Mouse (Mus musculus) lung, embryonic 16.5 days (tissue): ENCODE measurements around the gene Ube3c. TPM values are rescaled to one million over a fixed set of nuclear protein-coding genes. Genes with fewer than 3 reads are reported as not detected.
"Not testable (repeated sequence)": the region's sequence is repeated elsewhere in the genome, so short reads cannot be mapped to it uniquely, and the experiment has no call there.

ENCODE experiments used
- ATAC-seq: fragments of 200-750 bp; cut with Nextera tagmentation; 2 replicates; pipeline ENCODE4 v1.8.0; 2017; ENCODE audit warnings: low read depth, mild to moderate bottlenecking, moderate library complexity
- H3K27ac ChIP-seq: fragments of 300-500 bp; sonication (generic); 2 replicates; pipeline ENCODE4 v1.5.1; 2014; ENCODE audit warnings: mild to moderate bottlenecking, control low read depth, low read length
- H3K27me3 ChIP-seq: fragments of 300-500 bp; sonication (generic); 2 replicates; pipeline ENCODE4 v1.6.1; 2014; ENCODE audit warnings: low read depth, low read length, mixed read lengths; ENCODE audit not compliant: control insufficient read depth, insufficient read depth
- H3K36me3 ChIP-seq: fragments of 300-500 bp; sonication (generic); 2 replicates; pipeline ENCODE4 v1.6.1; 2014; ENCODE audit warnings: low read length; ENCODE audit not compliant: control insufficient read depth, insufficient read depth
- H3K4me1 ChIP-seq: fragments of 300-500 bp; sonication (generic); replicated peaks from 2 replicates; pipeline ENCODE4 v1.6.1; 2014; ENCODE audit warnings: low read length, mixed read lengths; ENCODE audit not compliant: control insufficient read depth, insufficient read depth
- H3K4me2 ChIP-seq: fragments of 300-500 bp; sonication (generic); 2 replicates; pipeline ENCODE4 v1.6.1; 2014; ENCODE audit warnings: low read depth, low read length, control low read depth
- H3K4me3 ChIP-seq: fragments of 300-500 bp; sonication (generic); 2 replicates; pipeline ENCODE4 v1.5.1; 2014; ENCODE audit warnings: mild to moderate bottlenecking, low read length, control low read depth
- H3K9ac ChIP-seq: fragments of 300-500 bp; sonication (generic); 2 replicates; pipeline ENCODE4 v1.6.1; 2014; ENCODE audit warnings: low read length, control low read depth
- H3K9me3 ChIP-seq: fragments of 300-500 bp; sonication (generic); 2 replicates; pipeline ENCODE4 v1.6.1; 2016; ENCODE audit warnings: low read length; ENCODE audit not compliant: control insufficient read depth
- WGBS: fragments of 180-500 bp; shearing (Covaris S2); extraction: QIAGEN DNeasy Blood & Tissue Kit; methylation state at CpG from one replicate; pipeline ENCODE4 v1.1.7; 2014; 5-methylcytosine and 5-hydroxymethylcytosine counted together
- polyA plus RNA-seq: library from polyadenylated mRNA; unstranded; fragments of >200 nt; fragmentation: Nextera tagmentation; extraction: Ambion mirVana; gene quantifications from 2 replicates; pipeline ENCODE4 v1.2.1, GENCODE M21; 2015

Ube3c gene
- 10.6 and 11.1 TPM in 2 replicates for polyA plus RNA-seq

- Histone ChIP-seq H3K9me3 (no peaks in the 10 kb centered on the region), H3K27ac (peak within 1 kb of the TSS; percentile 93), H3K4me3 (peak within 1 kb of the TSS; percentile 92), H3K27me3 (no peaks in the 10 kb centered on the region), H3K4me1 (peaks cover 11% of the 10 kb centered on the region), H3K9ac (peak within 1 kb of the TSS; percentile 83), H3K4me2 (peak within 1 kb of the TSS; percentile 94), H3K36me3 (no peaks in the 10 kb centered on the region)
- WGBS, result under 1% methylated on average over 51 of the region's 72 CpGs
- ATAC-seq, result peak; percentile 98
Observed at GRCm38 (mm10) chr5:29568848-29569377, at the start of gene Ube3c. Ube3c (plus strand) TSS chr5:29569242.

- Histone ChIP-seq H3K27me3 (no peaks in the 10 kb centered on the region), H3K9me3 (no peaks in the 10 kb centered on the region), H3K4me3 (no peak overlapping the region), H3K4me2 (no peak overlapping the region), H3K4me1 (no peaks in the 10 kb centered on the region), H3K9ac (no peak overlapping the region), H3K27ac (no peak overlapping the region), H3K36me3 (no peaks in the 10 kb centered on the region)
- 69% methylated on average over 5 of the region's 5 CpGs for WGBS
- no peak for ATAC-seq
Observed at GRCm38 (mm10) chr5:29560111-29560510, 8.9 kb upstream of the Ube3c start.

GRCm38 (mm10) chr5:29560667-29561066, 8.4 kb upstream of the Ube3c start:
- no peaks in the 10 kb centered on the region for H3K36me3 ChIP-seq
- H3K4me3 ChIP-seq, result no peak overlapping the region
- ATAC-seq, result no peak
- H3K4me1 ChIP-seq, result no peaks in the 10 kb centered on the region
- H3K9ac ChIP-seq, result no peak overlapping the region
- WGBS, result 93% methylated on average over 2 of the region's 2 CpGs
- no peaks in the 10 kb centered on the region for H3K27me3 ChIP-seq
- H3K9me3 ChIP-seq, result no peaks in the 10 kb centered on the region
- no peak overlapping the region for H3K4me2 ChIP-seq
- no peak overlapping the region for H3K27ac ChIP-seq

GRCm38 (mm10) chr5:29569378-29570280, 587 bp downstream of the Ube3c start:
- Histone ChIP-seq H3K4me1 (peaks cover 11% of the 10 kb centered on the region), H3K9ac (peak overlapping the region; percentile 83), H3K27me3 (no peaks in the 10 kb centered on the region), H3K4me3 (peak overlapping the region; percentile 92), H3K36me3 (no peaks in the 10 kb centered on the region), H3K27ac (peak overlapping the region; percentile 93), H3K4me2 (peak overlapping the region; percentile 94), H3K9me3 (no peaks in the 10 kb centered on the region)
- 3% methylated on average over 54 of the region's 67 CpGs for WGBS
- ATAC-seq, result peak; percentile 87

- not testable (repeated sequence) for H3K4me3 ChIP-seq, H3K27ac ChIP-seq, H3K36me3 ChIP-seq, H3K9ac ChIP-seq, H3K27me3 ChIP-seq, H3K4me2 ChIP-seq, ATAC-seq, H3K9me3 ChIP-seq
- H3K4me1 ChIP-seq, result peaks cover 11% of the 10 kb centered on the region
- 93% methylated on average over 11 of the region's 11 CpGs for WGBS
Observed at GRCm38 (mm10) chr5:29574286-29574685, 5.2 kb downstream of the Ube3c start.

- H3K9ac ChIP-seq, result no peak overlapping the region
- no peaks in the 10 kb centered on the region for H3K27me3 ChIP-seq
- H3K4me1 ChIP-seq, result peaks cover 8% of the 10 kb centered on the region
- H3K4me2 ChIP-seq, result no peak overlapping the region
- 45% methylated on average over 2 of the region's 2 CpGs for WGBS
- H3K36me3 ChIP-seq, result no peaks in the 10 kb centered on the region
- no peak overlapping the region for H3K4me3 ChIP-seq
- H3K9me3 ChIP-seq, result no peaks in the 10 kb centered on the region
- ATAC-seq, result no peak
- H3K27ac ChIP-seq, result no peak overlapping the region
Observed at GRCm38 (mm10) chr5:29575085-29575484, 6.0 kb downstream of the Ube3c start.

- no peaks in the 10 kb centered on the region for H3K36me3 ChIP-seq
- WGBS, result 85% methylated on average over 4 of the region's 4 CpGs
- H3K4me1 ChIP-seq, result no peaks in the 10 kb centered on the region
- H3K9me3 ChIP-seq, result no peaks in the 10 kb centered on the region
- no peak overlapping the region for H3K4me3 ChIP-seq
- no peak for ATAC-seq
- no peak overlapping the region for H3K27ac ChIP-seq
- no peaks in the 10 kb centered on the region for H3K27me3 ChIP-seq
- no peak overlapping the region for H3K4me2 ChIP-seq
- no peak overlapping the region for H3K9ac ChIP-seq
Observed at GRCm38 (mm10) chr5:29577795-29578631, 9.0 kb downstream of the Ube3c start.

- no peak overlapping the region for H3K27ac ChIP-seq
Observed at GRCm38 (mm10) chr5:29583880-29584595, 15.0 kb downstream of the Ube3c start.

More at GRCm38 (mm10) chr5:29583880-29584595, 15.0 kb downstream of the Ube3c start:
- Histone ChIP-seq H3K4me1 (peaks cover 7% of the 10 kb centered on the region; the same call in 1 of the 2 replicates), H3K9me3 (no peaks in the 10 kb centered on the region), H3K27me3 (no peaks in the 10 kb centered on the region), H3K36me3 (peaks cover 3% of the 10 kb centered on the region; the same call in 1 of the 2 replicates), H3K4me2 (no peak overlapping the region), H3K4me3 (no peak overlapping the region), H3K9ac (no peak overlapping the region)
- 67% methylated on average over 2 of the region's 2 CpGs for WGBS
- peak; percentile 56 for ATAC-seq
